Mouse (Mus musculus): ENCODE data around the gene Kif2a.
"Not testable (repeated sequence)": the region's sequence is repeated elsewhere in the genome, so short reads cannot be mapped to it uniquely, and the experiment has no call there.

Kif2a gene

DNA sequence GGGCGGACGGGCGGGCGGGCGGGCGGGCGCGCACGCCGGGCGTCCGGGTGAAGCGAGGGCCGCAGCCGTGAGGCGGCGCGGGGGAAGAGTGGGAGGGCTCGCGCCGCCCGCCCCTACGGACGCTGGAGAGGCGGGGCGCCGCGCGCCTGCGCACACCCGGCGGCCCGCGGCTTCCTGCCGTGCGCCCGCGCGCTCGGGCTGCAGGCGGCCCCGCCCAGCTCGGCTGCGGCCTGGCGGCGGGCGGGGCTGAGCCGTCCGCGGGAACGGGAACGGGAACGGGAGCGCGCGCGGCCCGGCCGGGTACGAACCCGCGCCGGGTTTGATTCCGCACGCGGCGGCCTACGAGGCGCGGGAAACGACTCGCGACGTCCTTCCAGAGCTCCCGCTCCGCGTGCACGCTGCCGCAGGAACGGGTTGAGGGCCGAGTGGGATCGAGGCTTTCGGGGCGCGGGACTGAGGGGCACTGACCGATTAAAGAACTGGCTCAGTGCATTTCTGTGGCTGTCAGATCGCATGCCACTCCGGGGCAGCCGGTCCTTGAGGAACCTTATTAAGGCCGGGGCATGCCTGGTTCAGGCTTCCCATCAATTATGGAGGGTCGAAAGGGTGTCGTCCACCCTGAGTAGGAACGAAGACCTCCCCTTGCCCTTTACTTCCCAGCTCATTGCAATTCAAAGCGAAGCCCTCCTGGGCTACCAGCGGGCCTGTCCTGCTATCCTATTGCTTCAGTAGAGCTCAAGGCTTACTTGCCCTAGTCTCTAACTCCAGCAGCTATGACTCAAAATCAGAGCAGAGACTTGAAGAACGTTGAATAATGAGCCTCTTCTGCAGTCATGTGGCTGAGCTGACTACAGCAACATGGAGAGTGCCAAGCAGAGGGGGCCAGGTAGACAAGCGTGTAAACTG lies 593 bp upstream of the Kif2a start:
- DNase-seq (ENCODE audit: low spot score in 2 of 2) = peak; percentile 24 to 46

DNA sequence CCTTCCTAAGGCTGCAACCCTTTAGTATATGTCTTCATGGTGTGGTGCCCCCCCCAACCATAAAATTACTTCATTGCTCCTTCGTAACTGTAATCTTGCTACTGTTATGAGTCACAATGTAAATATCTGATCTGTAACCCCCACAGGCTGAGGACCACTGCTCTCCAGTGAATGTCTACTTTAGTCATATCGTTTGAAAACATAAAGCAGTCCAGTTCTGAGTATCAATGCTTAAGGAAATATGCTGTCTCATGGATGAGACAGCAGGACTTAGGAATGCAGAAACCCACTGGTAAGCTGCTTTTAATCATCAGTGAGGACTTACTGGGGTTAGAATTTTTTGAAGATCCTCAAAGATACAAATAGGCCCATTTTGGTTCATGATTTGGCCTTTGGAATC lies 2.5 kb downstream of the Kif2a start:
- DNase-seq (ENCODE audit: low spot score in 2 of 2) = no peak

DNA sequence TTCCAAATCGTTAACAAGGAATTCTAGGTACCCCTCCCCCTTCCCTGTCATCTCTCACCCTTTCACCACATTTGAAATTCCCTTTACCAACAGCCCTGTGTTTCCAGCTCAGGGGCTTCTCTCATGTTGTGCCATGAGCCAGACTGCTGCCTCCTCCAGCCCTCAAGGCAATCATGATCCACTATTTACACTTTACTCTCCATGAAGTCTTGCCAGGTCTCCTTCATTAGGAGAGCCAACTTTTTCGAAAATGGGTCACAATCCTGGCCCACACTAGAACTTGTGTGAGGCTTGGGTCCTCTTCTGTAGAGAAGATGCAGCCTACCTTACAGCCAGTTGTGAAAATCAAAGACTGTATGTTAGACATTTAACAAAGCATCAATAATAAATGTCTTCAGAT lies 8.0 kb downstream of the Kif2a start:
- DNase-seq (ENCODE audit: low spot score in 2 of 2) = no peak

DNA sequence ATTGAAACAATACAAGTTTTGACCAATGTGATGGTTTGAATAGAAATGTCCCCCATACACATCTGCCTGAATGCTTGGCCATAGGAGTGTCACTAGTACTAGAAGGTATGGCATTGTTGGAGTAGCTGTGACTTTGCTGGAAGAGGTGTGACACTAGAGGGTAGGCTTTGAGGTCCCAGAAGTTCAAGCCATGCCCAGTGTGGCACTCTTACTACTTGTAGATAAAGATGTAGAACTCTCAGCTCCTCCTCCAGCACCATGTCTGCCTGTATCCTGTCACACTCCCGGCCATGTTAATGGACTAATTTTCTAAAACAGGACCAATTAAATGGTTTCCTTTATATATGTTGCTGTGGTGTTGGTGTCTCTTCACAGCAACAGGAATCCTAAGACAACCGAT lies 10.3 kb downstream of the Kif2a start:
- no peak for DNase-seq (ENCODE audit: low spot score in 2 of 2)

DNA sequence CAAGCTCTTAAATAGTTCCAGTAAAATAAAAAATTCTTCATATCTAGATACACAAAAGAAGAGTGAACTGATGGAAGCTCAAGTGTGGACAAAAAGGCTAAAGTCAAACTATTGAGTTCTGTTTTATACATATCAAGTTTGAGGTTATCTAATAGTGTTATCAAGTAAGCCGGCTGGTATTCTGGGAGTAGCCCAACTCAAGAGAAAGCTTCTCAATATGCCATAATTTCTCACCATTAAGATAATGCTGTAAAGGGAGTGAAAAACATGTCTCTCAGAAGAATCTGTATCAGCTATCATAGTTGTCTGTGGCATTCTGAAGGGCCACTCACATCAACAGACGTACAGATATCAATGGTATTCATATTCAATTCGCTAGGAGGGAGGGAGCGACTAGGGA lies 13.8 kb downstream of the Kif2a start:
- no peak for DNase-seq (ENCODE audit: low spot score in 2 of 2)

DNA sequence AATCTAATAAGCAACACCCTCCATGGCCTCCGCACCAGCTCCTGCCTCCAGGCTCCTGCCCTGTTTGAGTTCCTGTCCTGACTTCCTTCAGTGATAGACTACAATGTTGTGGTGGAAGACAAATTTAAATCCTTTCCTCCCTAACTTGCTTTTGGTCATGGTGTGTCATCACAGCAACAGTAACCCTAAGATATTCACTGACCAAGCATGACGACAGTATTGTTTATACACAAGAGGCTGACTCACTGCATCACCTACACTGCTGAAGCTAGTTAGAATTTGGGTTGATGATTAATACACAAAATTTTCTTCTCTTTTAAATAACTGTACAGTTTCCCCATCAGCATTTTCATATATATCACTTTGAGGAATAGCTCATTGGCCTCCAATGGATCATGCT lies 18.7 kb downstream of the Kif2a start:
- DNase-seq (ENCODE audit: low spot score in 2 of 2) = no peak

DNA sequence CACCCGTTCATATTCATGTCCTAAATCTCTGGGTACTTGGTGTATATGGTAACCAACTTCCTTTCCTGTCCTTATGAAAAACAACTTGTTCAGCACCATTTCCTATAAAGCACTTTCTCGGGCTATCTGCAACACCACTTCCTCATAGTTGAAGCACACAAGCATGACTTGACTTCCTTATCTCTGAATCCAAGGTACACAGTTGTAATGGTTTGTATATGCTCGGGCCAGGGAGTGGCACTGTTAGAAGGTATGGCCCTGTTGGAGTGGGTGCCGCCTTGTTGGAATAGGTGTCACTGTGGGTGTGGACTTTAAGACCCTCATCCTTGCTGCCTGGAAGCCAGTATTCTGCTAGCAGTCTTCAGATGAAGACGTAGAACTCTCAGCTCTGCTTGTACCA lies 23.3 kb downstream of the Kif2a start:
- no peak for DNase-seq (ENCODE audit: low spot score in 2 of 2)

DNA sequence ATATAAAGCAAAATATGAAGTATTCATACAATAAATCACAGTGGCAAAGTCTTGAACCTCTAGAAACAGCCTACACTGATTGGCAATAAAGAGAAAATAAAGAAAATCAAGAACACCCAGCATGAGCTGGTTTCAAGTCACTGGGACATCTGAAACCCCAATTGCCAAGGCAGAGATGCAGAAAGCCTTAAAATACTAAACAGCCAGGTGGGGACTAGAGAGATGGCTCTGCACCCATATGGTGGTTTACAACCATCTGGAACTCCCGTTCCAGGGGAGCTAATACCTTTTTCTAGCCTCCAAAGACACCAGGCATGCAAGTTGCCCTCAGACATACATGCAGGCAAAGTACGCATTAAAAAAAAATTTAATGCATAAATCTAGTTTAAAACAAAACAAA lies 23.9 kb downstream of the Kif2a start:
- no peak for DNase-seq (ENCODE audit: low spot score in 2 of 2)

DNA sequence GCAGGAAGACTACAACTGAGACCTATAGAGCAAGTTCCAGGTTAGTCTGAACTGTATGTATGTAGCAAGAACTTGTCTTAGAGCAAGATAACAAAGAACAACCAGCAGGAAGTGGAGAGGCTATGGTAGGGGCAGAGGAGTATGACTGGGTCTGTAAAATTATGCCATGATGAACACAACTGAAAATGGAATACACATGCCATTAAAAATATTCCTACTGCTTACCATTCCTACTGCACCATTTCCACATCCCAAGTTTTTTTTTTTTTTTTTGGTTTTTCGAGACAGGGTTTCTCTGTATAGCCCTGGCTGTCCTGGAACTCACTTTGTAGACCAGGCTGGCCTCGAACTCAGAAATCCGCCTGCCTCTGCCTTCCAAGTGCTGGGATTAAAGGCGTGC lies 24.4 kb downstream of the Kif2a start:
- DNase-seq (ENCODE audit: low spot score in 2 of 2) = not testable (repeated sequence)

DNA sequence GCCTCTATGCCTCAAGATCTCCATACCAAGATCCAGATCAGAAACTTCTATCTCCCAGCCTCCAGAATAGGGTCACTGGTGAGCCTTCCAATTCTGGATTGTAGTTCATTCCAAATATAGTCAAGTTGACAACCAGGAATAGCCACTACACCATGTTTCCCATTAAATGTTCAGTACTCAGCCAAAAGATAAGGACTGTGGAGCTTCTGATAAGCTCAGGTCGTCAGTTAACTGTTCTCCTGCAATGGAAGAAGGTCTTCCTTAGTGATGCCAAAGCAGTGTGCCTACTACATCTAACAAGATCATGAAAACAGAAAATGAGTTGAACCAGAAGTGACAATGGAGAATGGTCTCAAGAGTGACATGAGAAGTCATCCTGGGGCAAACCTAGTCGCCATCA lies 25.0 kb downstream of the Kif2a start:
- no peak for DNase-seq (ENCODE audit: low spot score in 2 of 2)

DNA sequence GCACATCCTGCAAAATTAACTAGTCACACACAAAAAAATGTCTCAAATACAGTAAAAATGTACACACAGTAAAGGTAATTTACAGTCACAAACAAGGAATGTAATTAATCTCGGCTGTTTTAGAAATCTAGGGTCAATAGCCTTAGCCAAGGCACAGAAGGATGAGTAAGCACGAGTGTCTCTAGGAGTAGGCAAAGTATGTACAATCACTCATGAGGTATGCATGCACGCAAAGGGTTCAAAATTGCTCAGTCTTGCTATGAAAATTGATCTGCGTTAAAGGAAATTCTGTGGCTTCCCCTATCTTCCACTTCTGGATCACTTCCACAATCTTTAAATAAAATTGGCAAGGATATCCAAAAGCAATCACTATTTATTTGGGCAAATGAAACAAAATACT lies 60.4 kb downstream of the Kif2a start:
- no peak for DNase-seq (ENCODE audit: low spot score in 2 of 2)

DNA sequence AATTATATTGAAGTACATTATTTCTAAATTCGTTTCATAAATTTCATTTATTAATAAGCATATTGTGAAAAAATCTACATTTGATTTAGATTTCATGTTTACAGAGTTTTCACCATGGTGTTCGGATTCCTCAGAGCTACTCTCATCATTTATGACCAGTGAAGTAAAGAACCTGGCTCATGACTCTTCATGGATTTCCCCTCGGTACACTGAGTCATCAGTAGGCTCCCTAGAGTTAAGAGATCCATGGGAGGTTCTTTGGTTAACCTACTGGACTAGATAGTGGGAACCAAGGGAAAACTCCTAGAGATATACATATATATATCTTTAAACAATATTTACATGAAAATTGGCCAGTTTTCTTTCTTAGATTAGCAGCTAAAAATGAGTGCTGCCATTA lies 61.4 kb downstream of the Kif2a start:
- no peak for DNase-seq (ENCODE audit: low spot score in 2 of 2)

DNA sequence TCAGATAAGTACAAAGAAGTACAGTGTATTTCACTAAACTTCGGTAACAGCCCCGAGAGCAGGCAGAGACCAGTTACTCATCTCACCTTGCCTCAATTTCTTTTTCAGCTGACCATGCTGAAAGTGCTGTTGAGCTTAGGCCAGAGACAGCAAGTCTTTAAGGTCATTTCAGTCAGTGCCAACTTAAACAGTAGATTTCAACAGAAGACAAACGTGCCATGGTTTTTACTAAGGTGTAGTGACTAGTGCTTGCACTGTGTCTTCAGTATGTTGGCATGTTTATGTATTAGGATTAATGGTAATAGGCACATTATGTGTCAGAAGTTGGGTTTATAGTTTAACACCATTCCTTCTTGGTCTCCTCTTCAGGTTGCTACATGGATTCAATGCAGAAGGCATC lies 63.6 kb downstream of the Kif2a start:
- no peak for DNase-seq (ENCODE audit: low spot score in 2 of 2)

DNA sequence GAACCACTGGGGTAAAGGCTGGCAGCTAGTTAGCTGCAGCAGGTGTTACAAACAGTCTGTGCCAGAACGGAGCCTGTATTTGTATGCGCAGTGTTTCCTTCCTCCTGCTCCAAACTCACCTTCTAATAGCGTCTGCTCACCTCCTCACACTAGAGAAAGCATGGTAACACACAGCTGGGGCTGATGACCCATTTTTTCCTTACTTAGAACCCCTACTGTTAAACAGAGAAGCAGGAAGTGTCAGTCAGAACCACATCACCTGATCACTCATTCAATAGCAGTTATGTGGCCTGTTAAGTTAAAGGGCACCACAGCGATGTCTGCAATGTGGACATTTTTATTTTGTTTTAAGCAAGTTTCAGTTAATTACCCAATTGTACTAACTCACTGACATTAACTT lies 64.4 kb downstream of the Kif2a start:
- DNase-seq (ENCODE audit: low spot score in 2 of 2) = no peak

DNA sequence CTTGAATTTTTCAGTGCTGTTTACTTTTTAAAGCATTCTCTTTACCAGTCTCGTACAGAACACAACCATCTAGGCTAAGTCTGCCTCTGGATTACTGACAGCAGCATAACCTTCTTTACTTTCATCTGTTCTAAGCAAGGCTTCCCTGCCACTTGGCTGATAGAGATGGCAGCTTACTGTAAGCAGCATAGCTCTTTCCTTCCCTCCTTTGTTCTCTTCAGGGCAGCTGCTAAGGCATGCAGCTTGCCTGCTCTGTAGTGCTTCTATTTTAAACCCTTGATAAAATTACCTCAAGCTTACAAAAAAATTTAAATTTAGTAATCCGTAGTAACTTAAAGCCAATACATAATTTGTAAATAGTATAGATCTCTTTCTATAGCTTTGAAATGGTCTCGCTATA lies 67.0 kb downstream of the Kif2a start:
- no peak for DNase-seq (ENCODE audit: low spot score in 2 of 2)

DNA sequence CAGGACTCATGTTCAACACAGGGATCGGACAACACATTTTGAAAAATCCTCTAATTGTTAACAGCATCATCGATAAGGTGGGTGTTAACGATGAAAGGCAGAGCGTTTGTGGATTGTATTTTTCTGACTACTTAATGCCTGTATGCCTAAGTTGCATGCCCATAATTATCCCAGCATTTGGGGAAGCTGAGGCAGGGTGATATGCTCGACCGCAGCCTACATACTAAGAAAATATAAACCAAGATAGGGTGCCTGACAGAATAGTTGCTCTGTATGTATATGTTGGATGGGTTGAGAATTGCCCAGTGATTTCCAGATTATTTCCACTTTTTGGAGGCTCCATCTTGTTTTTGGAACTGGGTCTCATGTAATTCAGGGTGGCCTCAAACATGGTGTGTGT lies 74.3 kb downstream of the Kif2a start:
- no peak for DNase-seq (ENCODE audit: low spot score in 2 of 2)

DNA sequence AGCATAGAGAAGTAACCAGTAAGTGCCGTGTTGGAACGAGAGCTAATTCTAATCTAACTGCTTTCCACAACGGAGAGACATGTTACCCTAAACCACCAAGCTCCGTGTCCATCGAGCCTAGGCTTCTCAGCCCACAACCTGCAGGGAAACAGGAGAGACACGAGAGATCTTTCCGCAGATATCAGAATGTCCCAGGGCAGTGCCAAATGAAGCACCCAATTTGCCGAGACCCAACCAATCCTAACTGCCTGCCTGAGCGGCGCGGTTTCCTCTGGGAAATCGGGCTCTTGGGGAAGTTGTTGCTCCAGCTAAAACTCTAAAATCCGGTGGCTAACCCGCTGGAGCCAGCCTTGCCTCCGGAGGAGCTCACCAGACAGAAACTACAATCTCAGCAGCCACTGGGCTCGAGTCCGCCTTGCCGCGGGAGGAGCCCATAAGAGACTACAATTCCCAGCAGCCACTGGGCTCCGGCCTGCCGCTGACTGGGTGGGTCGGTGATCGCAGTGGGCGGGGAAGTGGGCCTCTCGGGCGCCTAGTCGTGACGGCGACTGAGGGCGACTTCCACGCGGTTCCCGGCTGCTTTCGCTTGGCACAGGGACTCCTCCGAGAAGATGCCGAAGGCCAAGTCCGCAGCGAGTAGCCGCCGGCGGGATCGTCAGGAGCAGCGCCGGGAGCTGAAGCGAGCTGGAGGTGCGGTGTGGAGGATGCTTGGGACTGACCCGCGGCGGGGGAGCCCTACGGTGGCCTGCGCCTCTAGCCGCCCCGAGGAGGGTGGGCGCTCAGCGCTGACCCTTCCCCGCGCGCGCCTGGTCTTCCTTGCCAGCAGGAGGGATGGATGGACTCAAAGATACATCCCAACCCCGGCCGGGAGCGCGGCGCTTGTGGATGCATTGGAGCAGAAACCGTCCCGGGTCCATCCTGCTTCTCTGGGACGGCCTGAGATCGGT lies 75.1 kb downstream of the Kif2a start, which contains the start of gene Dimt1:
TSS of gene Dimt1 (plus strand) at position 534 of the 947 bp plus-strand sequence.
- DNase-seq (ENCODE audit: low spot score in 2 of 2) = peak; percentile 92 to 93

DNA sequence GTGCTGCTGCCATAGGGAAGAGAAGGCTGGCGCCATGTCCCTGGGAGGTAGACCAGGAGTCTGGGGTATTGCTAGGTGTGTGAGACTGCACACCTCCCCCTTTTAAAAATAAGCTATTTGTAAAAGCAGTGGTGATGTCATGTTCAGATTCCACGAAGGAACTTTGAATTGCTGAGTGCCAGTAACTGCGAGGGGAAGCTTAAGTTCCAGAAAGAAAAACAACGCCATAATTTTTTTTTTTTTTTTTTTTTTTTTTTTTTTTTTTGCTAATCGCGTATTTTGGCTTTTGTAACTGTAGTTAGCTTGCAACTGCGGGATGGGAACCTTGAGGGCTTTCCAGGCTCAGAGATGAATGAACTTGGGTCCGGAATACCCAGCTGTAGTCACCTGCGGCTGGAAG lies 76.4 kb downstream of the Kif2a start:
- no peak for DNase-seq (ENCODE audit: low spot score in 2 of 2)

DNA sequence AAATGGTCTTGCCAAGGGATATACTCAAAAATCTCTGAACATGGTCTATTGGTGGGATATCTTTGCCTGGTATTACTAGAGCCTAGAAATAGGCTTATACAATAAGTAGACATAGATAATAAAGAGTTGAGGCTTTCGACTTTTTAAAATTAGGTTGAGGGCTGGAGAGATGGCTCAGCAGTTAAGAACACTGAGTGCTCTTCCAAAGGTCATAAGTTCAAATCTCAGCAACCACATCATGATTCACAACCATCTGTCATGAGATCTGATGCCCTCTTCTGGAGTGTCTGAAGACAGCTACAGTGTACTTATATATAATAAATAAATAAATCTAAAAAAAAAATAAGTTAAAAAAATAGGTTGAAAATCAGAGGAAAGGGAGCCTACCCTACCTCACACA lies 79.2 kb downstream of the Kif2a start:
- DNase-seq (ENCODE audit: low spot score in 2 of 2) = no peak

DNA sequence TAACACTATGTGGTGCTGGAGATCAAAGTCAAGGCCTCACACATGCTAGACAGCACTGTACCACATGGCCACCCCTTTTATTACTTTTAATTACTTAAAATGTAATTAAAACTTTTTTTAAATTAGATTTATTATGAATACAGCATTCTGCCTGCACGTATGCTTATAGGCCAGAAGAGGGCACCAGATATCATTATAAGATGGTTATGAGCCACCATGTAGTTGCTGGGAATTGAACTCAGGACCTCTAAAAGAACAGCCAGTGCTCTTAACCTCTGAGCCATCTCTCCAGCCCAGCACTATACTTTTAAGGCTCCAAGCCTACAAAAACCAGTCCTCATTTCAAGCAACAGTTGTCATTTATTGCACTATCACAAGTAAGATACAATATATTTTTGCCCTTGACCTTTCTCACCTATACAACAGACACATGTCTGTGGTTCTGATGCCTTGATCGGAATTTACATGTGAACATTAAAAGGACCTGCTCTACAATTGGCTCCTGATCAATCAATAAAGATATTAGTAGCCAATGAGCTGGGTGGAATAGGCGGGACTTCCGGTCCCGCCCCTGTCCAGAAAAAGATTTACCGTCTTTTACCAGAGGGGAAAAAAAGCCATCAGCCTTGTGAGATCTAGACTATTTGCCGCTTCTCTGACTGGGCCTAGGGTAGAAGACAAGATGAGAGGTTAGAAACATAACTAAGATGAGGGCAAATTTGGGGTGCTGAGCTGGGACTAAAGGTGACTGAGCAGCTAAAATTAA lies 80.5 kb downstream of the Kif2a start:
- DNase-seq (ENCODE audit: low spot score in 2 of 2) = no peak

DNA sequence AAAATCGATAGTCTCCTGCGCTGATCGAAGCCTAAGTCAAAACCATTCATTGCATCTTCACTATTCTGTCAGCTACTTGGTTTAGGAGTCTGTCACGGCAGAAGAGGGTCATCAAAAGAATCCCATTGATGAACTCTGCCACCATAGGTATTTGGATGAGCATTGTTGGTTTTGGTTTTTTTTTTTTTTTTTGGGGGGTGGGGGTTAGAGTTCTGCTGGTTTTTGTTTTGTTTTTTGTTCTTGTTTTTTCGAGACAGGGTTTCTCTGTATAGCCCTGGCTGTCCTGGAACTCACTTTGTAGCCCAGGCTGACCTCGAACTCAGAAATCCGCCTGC lies 84.8 kb downstream of the Kif2a start:
- DNase-seq (ENCODE audit: low spot score in 2 of 2) = no peak

All from frontal cortex, postnatal 14 days (tissue).